Mouse (Mus musculus) limb, embryonic 13.5 days (tissue): Measurements from ENCODE around the gene Ctnna3. TPM values are rescaled to one million over a fixed set of nuclear protein-coding genes. Genes with fewer than 3 reads are reported as not detected.
"Not testable (repeated sequence)": the region's sequence is repeated elsewhere in the genome, so short reads cannot be mapped to it uniquely, and the experiment has no call there.

Experiments used
- ATAC-seq: fragments of 200-750 bp; cut with Nextera tagmentation; 2 replicates; pipeline ENCODE4 v1.8.0; 2017; ENCODE audit warnings: low read depth, moderate number of reproducible peaks, moderate TSS enrichment; ENCODE audit not compliant: low FRiP score
- H3K27ac ChIP-seq: fragments of 300-500 bp; sonication (generic); 2 replicates; pipeline ENCODE4 v1.5.1; 2015; ENCODE audit warnings: inconsistent platforms, mild to moderate bottlenecking, moderate library complexity
- H3K27me3 ChIP-seq: fragments of 300-500 bp; sonication (generic); 2 replicates; pipeline ENCODE4 v1.6.1; 2015; ENCODE audit warnings: mild to moderate bottlenecking, inconsistent platforms
- H3K36me3 ChIP-seq: fragments of 300-500 bp; sonication (generic); 2 replicates; pipeline ENCODE4 v1.6.1; 2015; ENCODE audit warnings: inconsistent platforms, mild to moderate bottlenecking, moderate library complexity
- H3K4me1 ChIP-seq: fragments of 300-500 bp; sonication (generic); 2 replicates; pipeline ENCODE4 v1.6.1; 2015; ENCODE audit warnings: inconsistent platforms
- H3K4me2 ChIP-seq: fragments of 300-500 bp; sonication (generic); replicated peaks from 2 replicates; pipeline ENCODE4 v1.6.1; 2015; ENCODE audit warnings: inconsistent platforms, mild to moderate bottlenecking, moderate library complexity
- H3K4me3 ChIP-seq: fragments of 300-500 bp; sonication (generic); 2 replicates; pipeline ENCODE4 v1.5.1; 2015; ENCODE audit warnings: moderate library complexity, mild to moderate bottlenecking, inconsistent platforms
- H3K9ac ChIP-seq: fragments of 300-500 bp; sonication (generic); 2 replicates; pipeline ENCODE4 v1.6.1; 2015; ENCODE audit warnings: mild to moderate bottlenecking, inconsistent platforms
- H3K9me3 ChIP-seq: fragments of 300-500 bp; sonication (generic); 2 replicates; pipeline ENCODE4 v1.6.1; 2016; ENCODE audit warnings: inconsistent platforms
- WGBS: fragments of 180-500 bp; shearing (Covaris S2); methylation state at CpG from one replicate; pipeline ENCODE4 v1.1.7; 2015; 5-methylcytosine and 5-hydroxymethylcytosine counted together
- polyA plus RNA-seq: library from polyadenylated mRNA; unstranded; fragments of >200 nt; fragmentation: Nextera tagmentation; extraction: Ambion mirVana; gene quantifications from 2 replicates; pipeline ENCODE4 v1.2.1, GENCODE M21; 2015

Ctnna3 gene
- polyA plus RNA-seq, 1 experiment from 2014 or later, result 0.75 TPM

GRCm38 (mm10) chr10:64744099-64744498, 1314.2 kb downstream of the Ctnna3 start:
- WGBS, result 48% methylated on average over 3 of the region's 3 CpGs

GRCm38 (mm10) chr10:64748651-64749050, 1318.8 kb downstream of the Ctnna3 start:
- no peaks in the 10 kb centered on the region for H3K36me3 ChIP-seq
- H3K4me3 ChIP-seq, result no peak overlapping the region
- H3K27ac ChIP-seq, result no peak overlapping the region
- no peak for ATAC-seq
- H3K27me3 ChIP-seq, result no peaks in the 10 kb centered on the region
- H3K9me3 ChIP-seq, result no peaks in the 10 kb centered on the region
- H3K4me1 ChIP-seq, result no peaks in the 10 kb centered on the region
- H3K4me2 ChIP-seq, result no peak overlapping the region
- H3K9ac ChIP-seq, result no peak overlapping the region

More at GRCm38 (mm10) chr10:64744099-64744498, 1314.2 kb downstream of the Ctnna3 start:
- not testable (repeated sequence) for H3K4me1 ChIP-seq, H3K4me3 ChIP-seq, H3K9ac ChIP-seq, H3K36me3 ChIP-seq, H3K27ac ChIP-seq, H3K4me2 ChIP-seq, H3K9me3 ChIP-seq, ATAC-seq, H3K27me3 ChIP-seq

- no peak for ATAC-seq
Measured at GRCm38 (mm10) chr10:64750791-64751190, 1320.9 kb downstream of the Ctnna3 start.

GRCm38 (mm10) chr10:64836315-64836714, 1406.4 kb downstream of the Ctnna3 start:
- Histone ChIP-seq H3K9me3 (peaks cover 4% of the 10 kb centered on the region; the same call in 1 of the 2 replicates), H3K4me2 (no peak overlapping the region), H3K27ac (no peak overlapping the region), H3K9ac (no peak overlapping the region), H3K27me3 (no peaks in the 10 kb centered on the region), H3K36me3 (no peaks in the 10 kb centered on the region), H3K4me1 (no peaks in the 10 kb centered on the region), H3K4me3 (no peak overlapping the region)
- no peak for ATAC-seq
- 87% methylated on average over 1 of the region's 1 CpGs for WGBS

More at GRCm38 (mm10) chr10:64750791-64751190, 1320.9 kb downstream of the Ctnna3 start:
- Histone ChIP-seq H3K9me3 (no peaks in the 10 kb centered on the region), H3K27ac (no peak overlapping the region), H3K27me3 (no peaks in the 10 kb centered on the region), H3K9ac (no peak overlapping the region), H3K4me2 (no peak overlapping the region), H3K4me1 (no peaks in the 10 kb centered on the region), H3K4me3 (no peak overlapping the region), H3K36me3 (no peaks in the 10 kb centered on the region)
- WGBS, result 35% methylated on average over 5 of the region's 5 CpGs

- Histone ChIP-seq H3K36me3 (no peaks in the 10 kb centered on the region), H3K4me3 (no peak overlapping the region), H3K9ac (no peak overlapping the region), H3K9me3 (no peaks in the 10 kb centered on the region), H3K4me1 (no peaks in the 10 kb centered on the region), H3K27me3 (no peaks in the 10 kb centered on the region), H3K27ac (no peak overlapping the region), H3K4me2 (no peak overlapping the region)
- 80% methylated on average over 2 of the region's 2 CpGs for WGBS
- ATAC-seq, result no peak
Measured at GRCm38 (mm10) chr10:64861439-64861838, 1431.5 kb downstream of the Ctnna3 start.

- no peaks in the 10 kb centered on the region for H3K4me1 ChIP-seq
- no peak overlapping the region for H3K4me3 ChIP-seq
- H3K9ac ChIP-seq, result no peak overlapping the region
- H3K27me3 ChIP-seq, result no peaks in the 10 kb centered on the region
- H3K4me2 ChIP-seq, result no peak overlapping the region
- H3K9me3 ChIP-seq, result no peaks in the 10 kb centered on the region
- ATAC-seq, result no peak
- no peaks in the 10 kb centered on the region for H3K36me3 ChIP-seq
- H3K27ac ChIP-seq, result no peak overlapping the region
- 47% methylated on average over 3 of the region's 3 CpGs for WGBS
Measured at GRCm38 (mm10) chr10:64870888-64871287, 1441.0 kb downstream of the Ctnna3 start.

- ATAC-seq, result no peak
- no peak overlapping the region for H3K27ac ChIP-seq
- no peak overlapping the region for H3K9ac ChIP-seq
- H3K4me2 ChIP-seq, result no peak overlapping the region
- no peaks in the 10 kb centered on the region for H3K27me3 ChIP-seq
- WGBS, result 84% methylated on average over 2 of the region's 2 CpGs
- H3K9me3 ChIP-seq, result no peaks in the 10 kb centered on the region
- H3K4me3 ChIP-seq, result no peak overlapping the region
- no peaks in the 10 kb centered on the region for H3K4me1 ChIP-seq
- no peaks in the 10 kb centered on the region for H3K36me3 ChIP-seq
Measured at GRCm38 (mm10) chr10:64876506-64876905, 1446.6 kb downstream of the Ctnna3 start.

- H3K9ac ChIP-seq, result no peak overlapping the region
- H3K9me3 ChIP-seq, result no peaks in the 10 kb centered on the region
- no peak overlapping the region for H3K27ac ChIP-seq
Measured at GRCm38 (mm10) chr10:64879860-64880259, 1450.0 kb downstream of the Ctnna3 start.

GRCm38 (mm10) chr10:64886946-64887345, 1457.0 kb downstream of the Ctnna3 start:
- no peaks in the 10 kb centered on the region for H3K4me1 ChIP-seq
- WGBS, result 86% methylated on average over 9 of the region's 9 CpGs
- H3K27me3 ChIP-seq, result no peaks in the 10 kb centered on the region
- H3K36me3 ChIP-seq, result no peaks in the 10 kb centered on the region
- H3K4me3 ChIP-seq, result no peak overlapping the region
- ATAC-seq, result no peak
- H3K27ac ChIP-seq, result no peak overlapping the region
- H3K9ac ChIP-seq, result no peak overlapping the region
- no peak overlapping the region for H3K4me2 ChIP-seq
- no peaks in the 10 kb centered on the region for H3K9me3 ChIP-seq

More at GRCm38 (mm10) chr10:64879860-64880259, 1450.0 kb downstream of the Ctnna3 start:
- Histone ChIP-seq H3K4me3 (no peak overlapping the region), H3K27me3 (no peaks in the 10 kb centered on the region), H3K4me2 (no peak overlapping the region), H3K4me1 (no peaks in the 10 kb centered on the region), H3K36me3 (no peaks in the 10 kb centered on the region)
- ATAC-seq, result no peak
- WGBS, result 75% methylated on average over 3 of the region's 3 CpGs

GRCm38 (mm10) chr10:64892458-64892857, 1462.6 kb downstream of the Ctnna3 start:
- Histone ChIP-seq H3K4me2 (no peak overlapping the region), H3K9ac (no peak overlapping the region), H3K27me3 (no peaks in the 10 kb centered on the region), H3K4me1 (no peaks in the 10 kb centered on the region), H3K4me3 (no peak overlapping the region), H3K36me3 (no peaks in the 10 kb centered on the region), H3K27ac (no peak overlapping the region), H3K9me3 (no peaks in the 10 kb centered on the region)
- ATAC-seq, result no peak

- no peak overlapping the region for H3K27ac ChIP-seq
- H3K36me3 ChIP-seq, result no peaks in the 10 kb centered on the region
- H3K4me1 ChIP-seq, result no peaks in the 10 kb centered on the region
- 81% methylated on average over 1 of the region's 1 CpGs for WGBS
- no peak overlapping the region for H3K4me2 ChIP-seq
- no peak for ATAC-seq
- H3K9me3 ChIP-seq, result no peaks in the 10 kb centered on the region
- no peak overlapping the region for H3K4me3 ChIP-seq
- H3K9ac ChIP-seq, result no peak overlapping the region
- H3K27me3 ChIP-seq, result no peaks in the 10 kb centered on the region
Measured at GRCm38 (mm10) chr10:64898739-64899138, 1468.8 kb downstream of the Ctnna3 start.

GRCm38 (mm10) chr10:64901726-64902125, 1471.8 kb downstream of the Ctnna3 start:
- no peak overlapping the region for H3K4me2 ChIP-seq
- no peaks in the 10 kb centered on the region for H3K9me3 ChIP-seq
- no peak overlapping the region for H3K9ac ChIP-seq
- 84% methylated on average over 3 of the region's 3 CpGs for WGBS
- no peaks in the 10 kb centered on the region for H3K27me3 ChIP-seq
- H3K4me1 ChIP-seq, result no peaks in the 10 kb centered on the region
- ATAC-seq, result no peak
- no peaks in the 10 kb centered on the region for H3K36me3 ChIP-seq
- no peak overlapping the region for H3K4me3 ChIP-seq
- H3K27ac ChIP-seq, result no peak overlapping the region

GRCm38 (mm10) chr10:64940975-64941374, 1511.1 kb downstream of the Ctnna3 start:
- Histone ChIP-seq H3K27me3 (no peaks in the 10 kb centered on the region), H3K9me3 (no peaks in the 10 kb centered on the region), H3K27ac (no peak overlapping the region), H3K36me3 (no peaks in the 10 kb centered on the region), H3K4me2 (no peak overlapping the region), H3K4me1 (no peaks in the 10 kb centered on the region), H3K4me3 (no peak overlapping the region), H3K9ac (no peak overlapping the region)
- ATAC-seq, result no peak
- WGBS, result 87% methylated on average over 7 of the region's 7 CpGs
